Mouse (Mus musculus): Measurements from ENCODE around the gene Ifi204. TPM values are rescaled to one million over a fixed set of nuclear protein-coding genes. Genes with fewer than 3 reads are reported as not detected.

The Ifi204 gene
- polyA plus RNA-seq, 1 experiment from 2014 or later: 2.4 TPM

DNA sequence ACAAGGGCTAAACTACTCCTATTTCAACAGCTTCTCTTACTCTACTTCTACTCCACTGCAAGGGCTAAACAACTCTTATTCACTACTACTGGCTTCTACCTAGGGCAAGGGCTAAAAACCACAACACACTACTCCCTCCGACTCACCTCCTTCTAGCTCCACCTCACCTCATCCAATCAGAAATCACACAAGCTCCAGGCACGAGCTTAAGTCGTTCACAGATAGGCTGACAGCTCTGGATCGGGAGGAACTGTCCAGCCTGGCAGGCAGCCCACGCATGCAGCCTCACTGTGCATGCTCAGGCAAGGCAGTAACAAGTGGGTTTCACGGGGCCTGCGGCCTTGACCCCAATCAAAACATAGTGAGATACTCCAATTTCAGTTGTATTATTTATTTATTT lies 33.5 kb downstream of the Ifi204 start:
- Histone ChIP-seq H3K4me2 (no peak overlapping the region), H3K27ac (no peak overlapping the region), H3K36me3 (no peaks in the 10 kb centered on the region), H3K9me3 (replicated peaks) (no peaks in the 10 kb centered on the region), H3K27me3 (replicated peaks) (no peaks in the 10 kb centered on the region), H3K9ac (no peak overlapping the region), H3K4me3 (no peak overlapping the region), H3K4me1 (no peaks in the 10 kb centered on the region)
- no peak for ATAC-seq
- WGBS (ENCODE audit: insufficient replicate concordance): 31% methylated on average over 7 of the region's 7 CpGs

Other genes with a start within 250 kb of the Ifi204 start
- not detected in 2 replicates for gene Ifi214, start 231.0 kb downstream of the Ifi204 start, polyA plus RNA-seq (2016; fragmentation: Nextera tagmentation; extraction: Ambion mirVana)
- not detected in 2 replicates for gene Ifi213, start 167.7 kb downstream of the Ifi204 start, polyA plus RNA-seq (2016; fragmentation: Nextera tagmentation; extraction: Ambion mirVana)
- gene Ifi209, start 136.0 kb downstream of the Ifi204 start, polyA plus RNA-seq (2016; fragmentation: Nextera tagmentation; extraction: Ambion mirVana): 0.19 and 0.35 TPM in 2 replicates
- gene Ifi208, start 93.3 kb downstream of the Ifi204 start, polyA plus RNA-seq (2016; fragmentation: Nextera tagmentation; extraction: Ambion mirVana): 0.10 TPM in 1 of 2 replicates, not detected in the other
- gene Ifi207, start 25.2 kb downstream of the Ifi204 start, polyA plus RNA-seq (2016; fragmentation: Nextera tagmentation; extraction: Ambion mirVana): 0.60 and 0.68 TPM in 2 replicates
- gene Ifi211, start 146.1 kb upstream of the Ifi204 start, polyA plus RNA-seq (2016; fragmentation: Nextera tagmentation; extraction: Ambion mirVana): 0.90 and 0.98 TPM in 2 replicates
- gene Mndal, start 175.5 kb upstream of the Ifi204 start, polyA plus RNA-seq (2016; fragmentation: Nextera tagmentation; extraction: Ambion mirVana): 2.4 and 3.2 TPM in 2 replicates
- 1.4 and 2.7 TPM in 2 replicates for gene Ifi203, start 175.7 kb upstream of the Ifi204 start, polyA plus RNA-seq (2016; fragmentation: Nextera tagmentation; extraction: Ambion mirVana)
- not detected in 2 replicates for gene Ifi202b, start 215.8 kb upstream of the Ifi204 start, polyA plus RNA-seq (2016; fragmentation: Nextera tagmentation; extraction: Ambion mirVana)

Data from liver, embryonic 12.5 days (tissue).